Mouse (Mus musculus) gastrocnemius, postnatal 25 days (tissue): Measurements from ENCODE around the gene Stum. TPM values are rescaled to one million over a fixed set of nuclear protein-coding genes. Genes with fewer than 3 reads are reported as not detected.

Source experiments
- DNase-seq: peaks from one replicate; pipeline ENCODE4 v3.0.0; 2022
- total RNA-seq, 2 experiments: library from RNA; stranded (reverse); gene quantifications; 1 replicate in 1 of 2; 2 replicates in 1 of 2; pipeline ENCODE4 v1.2.3; 2021

Stum gene
- total RNA-seq, 2 experiments from 2014 or later = 0.43 to 0.49 TPM

DNA sequence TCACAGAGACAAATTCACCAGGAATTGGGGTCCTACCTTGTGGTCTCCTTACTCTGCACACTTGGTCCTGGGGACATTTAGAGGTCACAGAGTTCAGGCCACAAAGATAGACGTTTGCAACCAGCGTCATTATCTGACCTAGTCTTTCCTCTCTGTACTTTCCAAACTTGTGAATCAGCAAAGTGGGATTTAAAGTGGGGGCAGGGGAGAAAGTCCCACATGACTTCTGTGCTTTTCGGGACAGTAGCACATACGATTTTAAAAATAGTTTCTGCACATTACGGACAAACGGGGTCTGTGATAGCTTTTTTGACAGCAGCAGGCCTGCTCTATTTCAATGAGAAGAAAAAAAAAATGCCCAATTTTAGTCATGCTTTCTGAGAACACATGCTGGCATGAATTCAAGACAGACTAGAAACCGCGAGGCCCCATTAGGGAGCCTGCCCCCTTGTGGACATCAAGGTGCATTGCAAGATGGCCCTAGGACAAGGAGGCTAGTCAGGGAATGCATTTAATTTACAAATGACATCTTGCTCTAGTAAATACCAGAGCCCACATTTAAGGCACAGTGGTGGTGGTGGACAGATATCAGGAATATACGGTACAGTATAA is 55.1 kb downstream of the Stum start:
- DNase-seq = no peak

DNA sequence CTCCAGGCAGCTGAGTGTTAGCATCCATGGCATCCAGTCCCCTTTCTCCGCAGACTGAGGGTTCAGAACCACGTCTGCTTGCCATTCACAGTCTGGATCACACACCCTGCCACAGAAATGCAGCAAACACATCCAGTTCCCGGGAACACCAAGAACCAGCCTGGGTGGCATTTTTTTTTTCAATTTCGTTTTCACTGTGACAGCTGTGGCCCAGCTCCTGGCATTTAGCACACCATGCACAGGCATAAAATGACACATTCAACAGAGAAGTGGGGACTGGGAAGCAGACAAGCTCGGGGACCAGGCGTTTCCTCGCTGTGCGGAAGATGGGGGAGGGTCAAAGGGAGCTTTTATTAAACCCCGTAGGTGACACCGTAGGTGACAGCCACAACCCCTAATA is 55.6 kb downstream of the Stum start:
- no peak for DNase-seq

DNA sequence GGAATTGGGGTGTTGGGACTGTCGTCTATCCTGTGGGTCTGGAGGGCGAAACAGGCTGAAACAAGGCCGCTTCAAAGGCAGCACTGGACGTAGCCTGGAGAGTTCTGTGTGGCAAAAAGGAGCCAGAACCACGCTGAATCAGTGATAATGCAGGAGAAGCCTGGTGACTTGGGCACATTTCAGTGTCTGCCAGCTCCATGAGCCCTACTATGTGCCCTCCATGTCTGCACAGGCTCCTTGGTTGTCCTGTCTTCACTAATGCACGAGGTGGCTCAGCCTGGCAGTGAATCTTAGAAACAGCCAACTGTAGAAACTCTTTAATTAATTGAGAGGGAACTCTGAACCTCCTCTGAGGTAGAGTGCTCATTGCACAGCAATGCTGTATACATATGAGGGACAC is 56.9 kb downstream of the Stum start:
- DNase-seq = no peak

DNA sequence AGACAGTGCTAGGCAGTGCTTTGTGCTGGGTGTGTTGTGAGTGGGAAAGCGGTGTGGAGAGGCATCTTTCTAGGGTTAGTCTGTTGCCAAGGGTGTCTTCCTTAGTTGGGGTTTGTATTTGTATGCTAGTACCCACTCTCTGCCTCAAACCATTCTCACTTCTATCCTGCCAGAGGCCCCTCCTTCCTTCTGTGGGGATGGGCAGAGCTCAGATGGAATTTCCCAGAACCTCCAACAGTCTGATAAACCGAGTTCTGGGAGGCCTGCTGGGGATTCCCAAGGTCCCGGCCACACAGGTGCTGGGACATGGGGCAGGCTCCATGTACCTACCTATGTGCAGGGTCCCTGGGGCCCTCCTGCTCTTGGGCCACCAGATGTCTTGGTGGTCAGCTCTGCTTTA is 59.4 kb downstream of the Stum start:
- DNase-seq = no peak

DNA sequence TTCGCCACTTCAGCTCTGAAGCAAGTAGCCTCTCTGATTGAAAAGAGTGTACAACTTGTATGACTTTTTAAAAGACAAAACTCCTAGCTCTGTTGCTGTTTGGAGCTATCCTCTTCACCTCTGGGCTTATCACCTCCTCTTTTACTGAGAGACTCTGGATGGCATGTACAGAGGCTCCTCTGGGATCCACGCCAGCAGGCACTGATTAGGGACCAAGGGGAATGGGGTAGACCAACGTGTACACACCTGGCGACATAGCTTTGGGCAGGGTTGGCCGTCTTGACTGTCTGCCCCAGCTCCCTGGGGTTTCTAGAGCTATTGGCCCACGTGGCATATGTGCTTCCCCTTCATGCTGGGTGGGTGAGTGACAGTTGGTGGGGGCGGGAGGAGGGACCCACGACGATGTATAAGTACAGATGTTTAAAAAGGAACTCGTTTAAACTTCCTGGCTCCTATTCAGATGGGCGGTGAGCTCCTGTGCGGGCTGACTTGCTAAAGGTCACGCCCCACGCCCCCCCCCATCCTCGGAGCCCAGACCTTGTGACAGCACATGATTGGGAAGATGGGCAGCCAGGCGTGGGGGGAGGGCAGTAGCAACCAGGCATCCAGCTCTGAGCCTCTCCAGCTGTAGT is 60.2 kb downstream of the Stum start:
- DNase-seq = no peak

DNA sequence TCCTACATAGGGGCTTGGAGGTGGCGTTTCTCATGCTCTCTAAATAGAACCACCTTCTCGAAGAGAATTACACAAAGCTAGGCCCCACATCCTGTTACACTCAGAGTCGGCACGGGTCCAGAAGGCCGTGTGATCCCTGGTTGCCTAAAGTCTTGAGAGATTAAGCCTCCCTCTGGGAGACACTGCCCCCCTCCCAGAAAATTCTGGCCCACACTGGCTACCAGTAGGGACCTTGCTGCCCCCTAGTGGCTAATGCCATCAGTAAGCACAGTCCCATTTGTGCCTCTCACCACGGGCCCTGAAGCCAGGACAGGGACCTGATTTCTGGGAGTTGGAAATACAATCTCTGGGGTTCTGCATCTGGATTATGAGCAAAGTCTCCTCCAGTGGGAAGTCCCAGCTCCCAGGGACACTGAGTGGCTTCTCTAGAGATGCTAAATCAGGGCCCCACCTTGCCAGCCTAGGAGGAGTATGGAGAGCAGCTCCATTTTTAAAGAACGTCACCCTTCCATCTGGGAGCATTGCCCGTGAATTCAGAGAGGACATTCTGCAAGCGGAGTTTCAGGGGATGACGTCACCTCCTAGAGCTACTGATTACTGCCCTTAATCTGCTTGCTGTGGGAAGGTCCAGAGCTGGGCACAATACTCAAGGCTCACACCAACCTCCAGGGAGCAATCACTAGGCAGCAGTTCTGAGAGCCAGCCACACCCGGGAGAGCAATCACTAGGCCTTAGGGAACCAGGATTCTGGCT is 61.1 kb downstream of the Stum start:
- DNase-seq = peak; percentile 56

DNA sequence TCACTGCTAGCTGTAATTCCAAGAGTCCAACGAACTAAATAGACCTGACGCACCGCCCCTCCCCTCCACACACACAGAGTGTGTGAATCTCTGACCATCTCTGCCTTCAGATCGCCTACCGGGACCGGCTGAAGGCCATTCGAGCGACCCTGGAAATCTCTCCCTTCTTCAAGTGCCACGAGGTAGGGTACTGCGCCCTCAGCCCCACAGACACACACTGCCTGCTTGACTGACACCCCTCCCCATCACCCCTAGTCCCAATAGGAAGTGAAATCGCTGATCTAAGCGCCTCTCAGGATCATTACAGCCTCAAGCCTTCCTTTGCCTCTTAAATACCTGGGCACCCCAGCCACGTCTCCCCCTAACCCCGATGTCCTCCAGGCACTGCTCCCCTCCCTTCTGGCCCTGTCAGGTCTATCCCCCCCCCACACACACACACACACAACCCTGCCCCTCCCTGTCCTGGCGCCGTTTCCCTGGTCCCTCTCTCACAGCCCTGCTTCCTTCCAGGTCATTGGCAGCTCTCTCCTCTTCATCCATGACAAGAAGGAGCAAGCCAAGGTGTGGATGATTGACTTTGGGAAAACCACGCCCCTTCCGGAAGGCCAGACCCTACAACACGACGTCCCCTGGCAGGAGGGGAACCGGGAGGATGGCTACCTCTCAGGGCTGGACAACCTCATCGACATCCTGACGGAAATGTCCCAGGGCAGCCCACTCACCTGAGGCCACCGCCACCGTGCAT is 62.0 kb downstream of the Stum start:
- no peak for DNase-seq

DNA sequence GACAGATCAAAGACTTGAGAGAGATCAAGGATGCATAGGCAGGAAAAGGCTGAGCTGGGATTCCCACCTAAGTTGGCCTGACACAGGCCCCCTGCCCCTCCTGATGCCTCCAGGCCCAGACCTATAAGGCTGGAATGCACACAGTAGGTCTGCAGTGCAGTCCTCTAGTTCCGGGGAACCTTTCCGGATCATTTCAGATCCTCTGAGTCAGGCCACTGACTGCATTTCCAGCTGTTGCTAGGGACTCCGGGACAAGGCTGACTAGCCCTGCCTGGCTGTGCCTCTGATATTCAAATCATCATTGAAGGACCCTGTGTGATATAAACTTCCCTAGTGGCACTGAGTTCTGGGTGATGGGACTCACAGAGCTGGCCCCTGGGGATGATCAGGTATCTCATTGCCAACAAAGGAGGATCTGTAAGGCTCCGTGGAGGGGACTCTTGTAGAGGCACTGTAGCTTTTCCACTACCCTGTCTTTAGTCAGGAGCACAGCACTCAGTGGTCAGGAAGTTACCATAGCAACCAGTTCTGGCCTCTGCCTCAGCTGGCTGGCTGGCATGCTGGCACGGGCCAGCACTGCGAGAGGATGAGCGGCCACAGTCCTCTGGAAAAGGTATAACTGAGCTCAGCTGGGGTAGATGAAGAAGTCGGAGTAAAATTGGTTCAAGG is 62.7 kb downstream of the Stum start:
- no peak for DNase-seq

DNA sequence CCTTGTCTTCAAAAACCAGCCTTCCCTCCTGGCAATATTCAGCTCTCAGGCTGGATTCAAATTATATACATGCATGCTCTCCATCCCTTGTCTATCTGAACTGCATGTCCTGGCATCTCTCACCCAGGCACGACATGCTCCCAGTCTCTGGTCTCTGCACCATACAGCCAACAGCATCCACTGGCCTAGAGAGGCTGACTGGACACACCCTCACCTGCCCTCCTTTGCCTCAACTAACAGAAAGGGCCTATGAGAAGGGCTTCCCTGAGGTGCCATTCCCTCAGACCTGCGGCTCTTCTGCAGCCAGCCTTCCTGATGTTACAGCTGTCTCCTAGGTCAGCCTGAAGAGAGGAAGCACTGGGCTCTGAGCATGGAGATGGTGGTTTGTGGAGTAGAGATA is 64.2 kb downstream of the Stum start:
- no peak for DNase-seq

DNA sequence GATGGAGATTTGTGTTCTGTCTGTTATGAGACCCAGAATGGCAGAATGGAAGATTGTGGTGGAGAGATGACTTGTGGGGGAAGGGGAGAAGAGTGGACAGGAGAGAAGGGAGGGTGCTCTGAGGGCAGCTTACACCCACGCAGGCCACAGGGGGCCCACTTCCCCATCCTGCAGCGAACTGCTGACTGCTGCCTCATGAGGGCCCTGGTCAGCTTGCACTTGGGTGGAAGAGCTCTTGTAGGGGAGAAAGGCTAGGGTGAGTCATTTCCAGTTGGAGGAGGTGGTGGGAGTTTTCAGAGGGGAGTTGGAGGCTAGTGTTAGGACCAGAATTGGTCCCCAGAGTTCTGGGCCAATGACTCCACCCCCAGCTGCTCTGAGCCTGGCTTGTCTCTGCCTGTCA is 66.2 kb downstream of the Stum start:
- peak; percentile 46 for DNase-seq

DNA sequence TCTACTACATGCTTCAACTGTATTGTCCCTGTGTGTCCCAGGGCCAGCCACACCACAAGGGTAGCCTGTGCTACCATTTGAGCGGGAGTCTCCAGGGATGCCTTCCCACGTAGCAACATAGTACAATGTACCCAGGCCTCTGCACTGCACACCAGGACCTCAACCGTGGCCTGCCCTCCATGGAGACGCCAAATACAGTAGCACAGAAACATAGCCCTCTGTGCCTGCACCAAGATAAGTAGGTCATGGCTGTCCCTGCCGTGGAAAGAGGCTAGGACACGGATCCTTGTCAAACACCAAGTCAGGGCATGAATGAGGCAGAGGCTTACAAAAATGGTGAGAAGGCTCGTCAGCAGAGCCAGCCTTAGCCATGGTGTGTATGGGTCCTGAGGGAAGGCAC is 67.5 kb downstream of the Stum start:
- DNase-seq = no peak

DNA sequence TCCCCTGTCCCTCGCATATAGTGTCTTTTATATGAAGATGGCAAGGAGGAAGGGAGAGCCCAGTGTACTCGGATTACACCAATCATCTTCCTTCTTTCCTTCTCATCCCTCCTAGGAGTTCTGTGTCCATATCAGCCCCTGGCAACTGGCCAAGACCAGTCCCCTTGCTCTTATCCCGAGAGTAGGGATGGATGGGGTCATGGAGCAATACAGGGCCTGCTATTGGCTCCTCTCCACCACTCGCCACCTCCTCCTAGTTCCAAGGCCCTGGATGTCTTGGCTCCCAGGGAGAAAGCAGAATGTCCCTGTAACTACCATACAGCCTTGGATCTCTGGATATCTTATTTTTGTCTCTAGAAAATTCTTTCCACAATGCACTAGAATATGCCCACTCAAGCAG is 68.2 kb downstream of the Stum start:
- no peak for DNase-seq

DNA sequence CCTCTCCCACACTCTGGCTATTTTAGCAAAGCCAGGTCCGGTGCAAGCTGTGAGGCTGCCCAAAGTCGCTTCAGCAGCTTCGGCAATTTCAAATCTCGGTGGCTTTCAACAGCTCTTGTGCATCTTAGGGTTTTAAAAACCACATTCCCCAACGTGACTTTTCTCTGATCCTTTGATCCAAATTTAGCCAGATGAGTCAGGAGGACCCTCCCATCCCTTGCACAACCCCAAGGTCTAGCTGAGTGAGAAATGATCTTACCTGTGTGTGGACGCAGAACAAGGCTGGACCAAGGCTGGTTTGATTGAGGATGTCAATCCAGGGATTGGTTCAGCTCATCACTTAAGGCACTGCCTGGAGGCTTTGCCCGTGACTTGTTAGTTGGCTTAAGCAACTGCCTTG is 73.0 kb downstream of the Stum start:
- no peak for DNase-seq

DNA sequence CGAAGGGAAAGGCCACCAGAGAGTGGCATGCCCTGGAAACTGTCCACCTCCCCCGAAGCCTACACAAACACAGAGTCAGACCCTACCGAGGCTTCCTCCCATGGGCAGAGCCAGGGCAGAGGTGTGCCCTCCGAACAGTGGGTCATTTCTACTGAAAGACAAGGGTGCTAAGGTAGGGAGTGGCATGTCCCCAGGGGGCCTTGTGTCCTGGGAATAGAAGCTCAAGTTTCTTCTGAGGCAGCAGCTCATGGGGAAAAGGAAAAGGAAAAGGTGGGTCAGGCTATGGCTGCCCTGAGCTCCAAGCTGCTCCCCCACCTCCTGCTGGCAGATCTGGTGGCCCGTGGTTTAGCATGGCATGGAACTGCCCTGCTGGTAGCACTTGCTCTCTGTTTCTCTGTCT is 73.5 kb downstream of the Stum start:
- no peak for DNase-seq

DNA sequence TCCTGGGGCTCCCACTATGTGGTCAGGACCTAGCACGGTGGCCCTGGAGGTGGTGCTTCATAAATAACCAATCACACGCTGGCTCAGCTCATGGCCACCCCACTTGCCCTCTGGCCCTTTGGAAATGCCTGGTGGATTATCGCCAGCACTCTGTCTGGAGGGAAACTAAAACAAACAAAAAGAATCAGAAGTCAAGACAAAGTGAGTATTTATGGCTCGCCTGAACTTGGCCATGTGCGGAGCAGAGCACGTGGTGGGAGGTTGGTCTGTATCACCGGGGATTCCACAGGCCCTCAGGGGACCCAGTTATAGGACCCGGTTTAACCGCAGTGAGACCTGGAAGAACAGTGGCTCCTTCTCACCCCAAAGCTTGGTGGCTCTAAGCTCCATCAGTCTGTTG is 74.5 kb downstream of the Stum start:
- DNase-seq = no peak

DNA sequence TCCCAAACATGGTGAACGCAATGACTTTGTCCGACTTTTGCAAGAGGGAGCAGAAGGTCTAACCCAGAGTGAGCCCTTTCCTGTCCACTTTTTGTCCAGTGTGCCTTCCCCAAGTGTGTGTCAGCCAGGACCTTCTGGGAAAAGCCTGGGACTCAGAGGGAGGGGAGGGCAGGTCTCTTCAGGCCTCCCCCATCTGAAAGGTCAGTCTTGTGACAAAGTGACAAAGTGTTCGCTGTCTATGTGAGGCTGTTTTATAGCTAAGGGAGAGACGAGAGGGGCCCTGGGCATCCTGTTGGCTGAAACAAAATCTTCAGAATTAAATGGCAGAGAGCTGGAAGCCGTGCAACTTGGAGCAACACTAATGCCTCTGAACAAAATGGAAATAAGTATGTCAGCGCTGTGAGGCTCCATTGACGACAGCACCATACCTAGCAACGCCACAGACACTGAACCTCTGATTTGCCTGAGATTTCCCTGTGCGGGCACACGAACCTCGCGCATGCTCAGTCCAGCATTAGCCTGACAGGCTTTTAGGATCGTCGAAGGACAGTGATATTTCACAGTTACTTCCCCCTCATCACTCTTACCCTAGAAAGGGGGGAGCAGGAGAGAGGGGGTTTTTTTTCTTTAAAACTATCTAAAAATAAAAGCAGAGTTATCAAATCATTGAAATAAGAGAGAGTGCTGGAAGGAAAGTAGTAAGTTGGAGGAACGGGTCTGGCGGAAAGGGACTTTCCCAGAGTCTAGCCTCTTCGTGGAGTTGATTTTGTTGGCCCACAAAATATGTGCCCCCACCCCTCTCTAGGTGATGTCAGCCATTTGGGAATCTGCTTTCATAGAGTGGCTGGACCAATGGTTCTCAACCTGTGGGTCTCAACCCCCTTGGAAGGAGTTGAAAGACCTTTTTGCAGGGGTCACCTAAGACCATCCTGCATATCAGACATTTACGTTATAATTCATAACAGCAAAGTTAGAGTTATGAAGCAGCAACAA is 75.3 kb downstream of the Stum start:
- no peak for DNase-seq

DNA sequence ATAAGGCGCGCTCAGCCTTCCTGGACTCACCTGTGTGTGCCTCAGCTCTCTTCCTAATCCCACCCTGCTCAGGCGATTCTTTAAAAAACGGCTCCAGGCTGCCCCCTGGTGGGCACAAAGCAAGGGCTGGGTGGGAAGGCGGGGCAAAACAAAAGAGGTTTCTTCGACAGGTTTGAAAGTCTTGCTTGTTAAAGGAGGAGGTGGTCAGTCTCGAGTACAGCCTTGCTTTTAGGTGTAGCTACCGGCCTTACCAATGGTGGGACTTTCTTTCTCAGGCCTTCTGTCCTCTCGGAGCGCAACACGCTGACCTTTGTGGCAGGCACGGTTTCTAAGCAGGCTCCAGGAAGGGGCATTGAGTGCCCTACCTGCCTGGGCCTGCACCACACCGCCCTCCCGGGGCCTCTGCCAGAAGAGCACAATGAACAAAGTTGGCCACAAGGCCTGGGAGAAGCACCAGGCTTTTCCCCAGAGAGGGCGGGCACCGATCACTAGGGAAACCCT is 76.1 kb downstream of the Stum start:
- no peak for DNase-seq

DNA sequence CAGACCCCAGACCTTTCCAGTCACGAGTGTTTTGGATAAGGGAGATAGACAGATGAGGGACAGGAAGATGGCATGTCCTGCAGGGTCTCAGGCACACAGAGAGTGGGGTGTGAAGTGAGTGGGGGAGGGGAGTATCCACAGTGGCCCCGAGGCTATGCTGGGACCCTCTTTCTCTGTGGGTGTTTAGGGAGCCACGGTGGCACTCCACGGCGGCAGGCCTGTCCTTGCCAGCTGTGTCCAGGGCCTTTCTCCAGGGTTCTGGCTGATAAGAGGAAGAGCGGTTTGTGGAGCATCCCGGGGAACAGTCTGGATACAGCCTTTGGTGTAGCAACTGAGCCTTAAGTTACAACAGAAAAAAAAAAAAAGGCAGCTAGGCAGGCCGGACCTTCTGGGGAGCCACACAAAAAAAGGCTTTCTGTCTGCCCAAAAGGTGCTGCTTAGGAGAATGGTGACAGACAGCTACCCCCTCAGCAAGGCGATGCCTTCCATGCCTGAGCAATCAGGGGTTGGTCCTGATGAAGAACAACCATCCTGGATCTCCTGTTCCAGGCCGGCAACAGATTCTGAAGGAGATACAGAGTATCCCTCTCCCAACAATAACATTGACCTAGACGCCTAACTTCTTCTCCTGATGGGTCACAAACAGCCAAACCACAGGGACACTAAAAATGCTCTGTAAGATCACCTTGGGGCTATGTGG is 76.8 kb downstream of the Stum start:
- DNase-seq = no peak

DNA sequence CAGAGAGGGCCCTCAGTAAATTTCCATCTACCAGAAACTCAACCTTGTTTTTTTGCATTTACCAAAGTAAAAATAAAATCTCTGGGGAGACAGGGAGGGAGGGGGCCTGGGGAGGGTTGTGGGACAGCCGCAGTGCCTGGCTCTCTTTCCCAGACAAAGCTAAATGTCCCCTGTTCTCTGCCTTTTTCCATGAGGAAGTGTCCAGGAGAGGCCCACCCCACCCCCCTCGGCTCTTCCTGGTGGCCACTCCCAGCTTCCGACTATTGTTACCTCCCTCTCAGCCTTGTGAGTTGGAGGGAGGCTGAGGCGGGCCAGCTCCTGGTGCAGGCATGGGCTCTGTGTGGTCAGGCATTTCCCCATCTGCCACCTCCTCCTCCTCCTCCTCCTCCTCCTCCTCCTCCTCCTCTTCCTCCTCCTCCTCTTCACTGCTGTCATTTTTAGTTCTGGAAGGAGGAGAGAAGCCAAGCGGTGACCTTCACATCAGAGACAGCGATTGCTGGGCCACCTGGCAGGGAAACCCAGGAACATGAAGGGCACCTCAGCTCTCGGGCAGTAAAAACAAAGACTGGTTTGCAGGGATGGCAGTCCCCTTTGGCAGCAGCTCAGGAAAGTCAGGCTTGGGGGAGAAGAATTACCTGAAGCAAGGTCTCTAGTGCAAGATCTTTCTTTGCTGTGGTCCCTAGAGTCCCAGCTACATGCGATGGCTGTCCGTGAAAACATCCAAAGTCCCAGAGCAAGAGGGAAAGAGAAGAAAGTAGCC is 77.5 kb downstream of the Stum start:
- DNase-seq = peak; percentile 77

DNA sequence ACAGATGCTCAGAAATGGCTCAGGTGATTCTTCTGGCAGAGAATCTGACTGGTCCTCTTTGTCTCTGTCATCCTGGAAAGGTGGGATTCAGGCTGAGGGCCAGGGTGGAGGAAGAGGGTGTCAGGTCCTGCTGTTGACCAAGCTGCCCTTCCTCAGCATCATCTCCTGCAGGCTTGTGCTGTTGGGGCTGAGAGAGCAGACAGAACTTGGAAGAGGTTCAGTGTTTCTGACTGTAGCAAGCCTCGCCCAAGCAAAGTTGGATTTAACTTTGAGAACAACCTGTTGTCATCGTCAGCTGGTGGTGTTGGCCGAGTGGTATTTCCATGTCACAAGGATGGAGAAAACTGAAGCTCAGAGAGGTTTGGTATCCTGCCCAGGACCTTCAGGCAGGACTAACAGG is 78.6 kb downstream of the Stum start:
- DNase-seq = no peak
